Mouse (Mus musculus): ENCODE results near the gene Fstl1. TPM values are rescaled to one million over a fixed set of nuclear protein-coding genes. Genes with fewer than 3 reads are reported as not detected.

Gene Fstl1
- polyA plus RNA-seq, 2 experiments from 2014 or later = 0.27 to 0.36 TPM

DNA sequence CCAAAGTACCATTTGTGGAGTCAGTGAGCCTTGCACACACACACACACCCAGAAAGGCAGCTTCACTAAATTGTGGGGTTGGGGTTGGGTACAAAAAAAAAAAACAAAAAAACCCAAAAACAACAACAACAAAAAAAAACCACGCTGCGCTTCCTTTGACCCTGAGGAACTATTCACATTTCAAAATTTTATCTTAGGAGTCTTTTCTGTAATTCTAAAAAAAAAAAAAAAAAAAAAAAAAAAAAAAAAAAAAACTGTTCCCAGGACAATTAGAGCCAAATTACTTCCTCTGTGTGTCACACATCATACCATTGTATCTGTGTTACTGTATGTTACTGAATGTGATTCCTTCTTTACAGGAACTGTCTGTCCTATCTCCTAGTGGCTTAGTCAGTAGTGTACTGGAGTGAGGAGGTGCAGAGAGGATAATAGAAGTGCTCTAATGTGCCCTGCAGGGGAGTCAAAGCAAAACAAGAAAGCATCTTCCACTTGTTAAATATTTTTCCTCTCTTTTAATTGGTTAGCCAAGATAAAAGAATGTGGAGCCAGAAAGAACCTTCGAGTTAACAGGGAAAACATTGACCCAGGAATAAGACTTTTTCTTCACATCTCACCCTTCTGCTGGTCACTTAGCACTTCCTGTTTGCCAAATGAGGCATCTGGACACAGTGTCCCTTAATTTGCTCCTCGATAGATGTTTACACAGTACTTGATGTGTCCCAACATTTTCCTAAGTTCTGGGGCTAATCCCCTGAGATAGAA, 93.0 kb downstream of the Fstl1 start:
- ATAC-seq = peak; percentile 13

DNA sequence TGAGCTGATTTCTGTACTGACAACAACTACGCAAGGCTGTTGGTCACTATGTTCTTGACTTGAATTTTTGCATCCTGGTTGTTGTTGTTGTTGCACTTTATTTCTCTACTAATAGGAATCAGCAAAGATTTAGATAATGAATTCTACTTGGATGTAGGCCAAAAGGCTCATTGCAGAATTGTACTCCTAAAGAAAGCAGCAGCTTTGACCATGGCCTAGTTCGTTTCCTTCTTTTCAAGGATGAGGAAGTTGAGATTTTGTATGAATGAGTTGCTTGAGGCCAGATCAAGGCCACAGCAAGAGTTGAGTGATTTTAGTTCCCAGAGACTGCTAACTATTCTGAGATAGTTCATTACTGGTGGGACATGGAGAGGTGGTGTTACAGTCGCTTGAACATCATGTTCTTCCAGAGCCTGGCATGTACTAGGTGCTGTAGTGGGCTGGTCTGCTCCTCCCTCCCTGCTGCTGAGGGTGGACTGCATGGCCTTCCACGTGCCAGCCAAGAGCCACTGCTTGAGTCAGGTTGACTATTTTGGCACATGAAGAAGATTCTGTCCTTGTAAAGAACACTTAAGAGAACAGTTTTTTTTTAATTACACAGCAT, 94.5 kb downstream of the Fstl1 start:
- ATAC-seq = no peak

DNA sequence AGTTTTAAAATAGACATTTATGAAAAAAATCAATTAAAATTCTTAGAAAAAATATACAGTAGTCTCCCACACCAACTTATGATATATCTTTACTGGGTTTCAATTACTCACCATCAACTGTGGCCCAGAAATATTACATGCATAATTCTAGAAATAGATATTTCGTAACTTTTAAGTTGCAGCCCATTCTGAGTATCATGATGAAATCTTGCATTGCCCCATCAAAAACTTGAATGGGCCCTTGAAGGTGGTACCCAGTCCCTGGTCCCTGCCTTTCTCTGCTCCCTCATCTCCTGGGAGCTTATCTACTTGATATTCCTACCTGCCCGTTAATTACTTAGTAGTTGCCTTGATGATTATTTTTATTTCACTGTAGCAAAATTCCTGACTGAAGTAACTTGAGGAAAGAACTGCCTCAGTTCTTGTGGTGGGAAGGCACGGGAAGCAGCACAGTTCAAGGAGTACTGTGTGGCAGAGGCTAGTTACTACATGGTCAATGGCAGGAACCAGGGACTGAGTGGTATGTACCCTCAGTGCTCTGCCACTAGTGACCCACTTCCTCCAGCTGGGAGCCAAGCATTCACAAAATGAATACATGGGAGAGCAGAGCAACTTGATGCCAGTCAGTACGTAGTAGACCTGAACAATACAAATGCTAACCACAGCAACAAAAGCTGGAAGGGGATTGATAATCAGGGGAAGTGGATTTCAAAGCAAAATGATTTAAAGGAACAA, 98.0 kb downstream of the Fstl1 start:
- ATAC-seq = no peak

DNA sequence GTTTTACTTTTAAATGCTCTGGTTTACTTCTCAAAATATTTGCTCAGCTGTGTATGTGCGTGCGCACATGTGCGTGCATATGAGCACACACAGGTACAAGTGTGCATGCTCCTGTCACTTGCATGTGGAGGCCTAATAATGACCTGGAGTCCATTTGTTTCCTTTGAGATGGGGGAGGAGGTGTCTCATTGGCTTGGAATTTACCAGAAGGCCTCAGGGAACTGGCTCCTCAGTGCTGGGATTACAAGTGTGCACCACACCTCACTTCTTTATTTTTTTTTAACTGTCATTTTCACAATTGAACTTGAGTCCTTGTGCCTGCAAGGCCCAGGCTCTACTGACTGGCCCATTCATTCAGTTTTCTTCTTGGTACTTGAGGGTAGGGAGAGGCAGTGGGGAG, 100.7 kb downstream of the Fstl1 start:
- ATAC-seq = no peak

DNA sequence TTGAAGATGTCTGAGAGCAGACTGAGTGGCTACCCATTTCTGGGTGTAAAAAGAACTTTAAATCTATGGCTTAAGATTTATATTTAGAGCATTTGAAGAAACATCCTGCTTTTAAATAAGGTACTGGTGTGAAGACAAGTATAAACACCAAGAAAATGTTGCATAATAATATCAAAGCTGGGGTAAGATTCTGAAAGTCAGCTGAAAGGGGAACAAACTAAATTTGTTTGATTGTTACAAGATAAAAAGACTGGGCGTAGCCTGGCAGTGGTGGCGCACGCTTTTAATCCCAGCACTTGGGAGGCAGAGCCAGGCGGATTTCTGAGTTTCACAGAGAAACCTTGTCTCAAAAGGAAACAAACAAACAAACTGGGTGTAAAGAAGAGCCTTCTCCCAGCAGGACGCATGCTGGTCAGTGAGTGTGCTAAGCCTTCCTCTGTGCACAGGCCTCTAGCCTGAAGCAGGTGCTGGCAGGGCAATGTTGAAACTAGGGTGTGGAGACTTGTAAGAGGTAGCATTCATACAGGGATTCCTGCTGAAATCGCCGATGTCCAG, 102.4 kb downstream of the Fstl1 start:
- ATAC-seq = no peak

DNA sequence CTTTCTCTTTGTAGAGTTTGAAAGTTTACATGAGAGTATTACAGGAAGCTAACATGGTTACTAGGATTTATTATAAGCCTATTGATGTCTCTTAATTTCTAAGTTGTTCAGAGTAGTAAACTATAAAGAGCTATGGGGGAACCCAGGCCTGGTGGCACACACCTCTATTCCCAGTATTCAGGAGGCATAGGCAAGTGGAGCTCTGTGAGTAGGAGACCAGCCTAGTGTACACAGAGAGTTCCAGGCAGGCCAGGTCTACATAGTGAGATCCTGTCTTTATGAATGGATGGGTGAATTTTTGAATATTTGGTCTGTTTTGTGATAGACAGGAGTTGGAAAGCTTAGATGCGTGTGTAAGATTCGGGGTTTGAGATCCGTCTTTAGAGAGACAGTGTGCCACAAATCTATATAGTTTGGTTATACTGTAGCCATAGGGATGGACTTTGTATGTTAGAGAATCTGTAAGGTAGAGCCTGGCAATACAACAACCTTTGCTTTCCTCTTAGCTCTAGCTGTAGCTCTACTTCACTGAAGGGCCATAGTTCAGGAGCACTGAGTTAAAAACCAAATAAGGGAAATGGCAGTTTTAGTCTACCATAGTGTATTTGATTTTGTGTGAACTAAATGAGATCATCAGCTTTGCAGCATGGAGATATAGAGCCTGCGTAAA, 103.2 kb downstream of the Fstl1 start:
- no peak for ATAC-seq

DNA sequence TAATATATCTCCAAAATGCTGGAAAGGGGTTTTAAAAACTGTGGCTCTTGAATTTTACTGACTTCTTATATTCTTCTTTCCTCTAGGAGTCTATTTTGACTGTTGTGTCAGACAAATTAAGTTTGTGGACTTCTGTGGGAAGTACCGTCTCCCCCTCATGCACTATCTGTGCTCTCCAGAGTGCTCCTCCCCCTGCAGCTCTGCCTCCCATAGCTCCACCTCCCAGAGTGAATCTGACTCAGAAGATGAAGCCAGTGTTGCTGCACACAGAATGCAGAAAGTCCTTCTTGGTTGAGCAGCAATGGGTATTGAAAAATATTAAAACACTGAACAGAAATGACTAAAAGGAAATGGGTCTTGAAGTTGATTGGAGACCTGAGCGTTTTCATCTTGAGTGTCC, 104.5 kb downstream of the Fstl1 start:
- ATAC-seq = no peak

Other genes starting within 250 kb of the Fstl1 start
- gene Gtf2e1, start 237.1 kb upstream of the Fstl1 start, polyA plus RNA-seq (2017; shearing (Covaris generic)) = 10 to 100 TPM; 14.4 to 16.9 TPM
- gene Rabl3, start 237.0 kb upstream of the Fstl1 start, polyA plus RNA-seq (2017; shearing (Covaris generic)) = 10 to 100 TPM in 1 of 2 experiments, 1 to 10 TPM in 1; 9.7 to 11.1 TPM
- under 1 TPM in 1 of 2 experiments, not detected in 1; 0.38 TPM for gene Hgd, start 196.7 kb upstream of the Fstl1 start, polyA plus RNA-seq (2017; shearing (Covaris generic))
- gene Ndufb4, start 122.4 kb upstream of the Fstl1 start, polyA plus RNA-seq (2017; shearing (Covaris generic)) = 10 to 100 TPM; 49.1 to 64.4 TPM
- gene Gm36028, start 84.3 kb downstream of the Fstl1 start, polyA plus RNA-seq (2017; shearing (Covaris generic)) = not detected
- gene Lrrc58, start 91.5 kb downstream of the Fstl1 start, polyA plus RNA-seq (2017; shearing (Covaris generic)) = 10 to 100 TPM; 19.6 to 21.5 TPM
- gene Gpr156, start 139.6 kb downstream of the Fstl1 start, polyA plus RNA-seq (2017; shearing (Covaris generic)) = not detected

All from CD4-positive, CD25-positive, alpha-beta regulatory T cell, adult 4 months (primary cell).